Mouse (Mus musculus): ENCODE results near the gene Prdm8.

Prdm8 gene

GRCm38 (mm10) chr5:98167180-98167824 is at the start of gene Prdm8:
Gene Prdm8, plus strand, starts transcription at chr5:98167198.
- DNase-seq: peak; percentile 94 to 97

GRCm38 (mm10) chr5:98127074-98127473 is 39.9 kb upstream of the Prdm8 start:
- DNase-seq: no peak

GRCm38 (mm10) chr5:98138545-98139296 is 28.3 kb upstream of the Prdm8 start:
- DNase-seq: no peak

- DNase-seq: no peak
Observed at GRCm38 (mm10) chr5:98139297-98139660, 27.7 kb upstream of the Prdm8 start.

DNA sequence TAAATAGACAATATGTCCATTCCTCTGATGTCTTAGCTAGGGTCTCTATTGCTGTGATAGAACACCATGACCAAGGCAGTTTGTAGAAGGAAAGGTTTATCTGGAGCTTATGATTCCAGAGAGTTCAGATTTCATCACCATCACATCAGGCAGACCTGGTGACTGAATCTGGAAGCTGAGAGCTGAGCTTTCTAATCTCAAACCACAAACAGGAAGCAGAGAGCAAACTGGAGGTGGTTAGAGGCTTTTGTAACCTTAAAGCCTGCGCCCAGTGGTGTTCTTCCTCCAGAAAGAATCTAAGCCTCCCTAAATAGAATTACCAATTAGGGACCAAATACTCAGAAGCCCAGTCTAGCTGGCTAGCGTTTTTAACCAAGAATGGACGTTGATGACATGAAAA is 20.1 kb upstream of the Prdm8 start:
- DNase-seq: no peak

GRCm38 (mm10) chr5:98166116-98166515 is 882 bp upstream of the Prdm8 start:
- DNase-seq: peak; percentile 81

DNA sequence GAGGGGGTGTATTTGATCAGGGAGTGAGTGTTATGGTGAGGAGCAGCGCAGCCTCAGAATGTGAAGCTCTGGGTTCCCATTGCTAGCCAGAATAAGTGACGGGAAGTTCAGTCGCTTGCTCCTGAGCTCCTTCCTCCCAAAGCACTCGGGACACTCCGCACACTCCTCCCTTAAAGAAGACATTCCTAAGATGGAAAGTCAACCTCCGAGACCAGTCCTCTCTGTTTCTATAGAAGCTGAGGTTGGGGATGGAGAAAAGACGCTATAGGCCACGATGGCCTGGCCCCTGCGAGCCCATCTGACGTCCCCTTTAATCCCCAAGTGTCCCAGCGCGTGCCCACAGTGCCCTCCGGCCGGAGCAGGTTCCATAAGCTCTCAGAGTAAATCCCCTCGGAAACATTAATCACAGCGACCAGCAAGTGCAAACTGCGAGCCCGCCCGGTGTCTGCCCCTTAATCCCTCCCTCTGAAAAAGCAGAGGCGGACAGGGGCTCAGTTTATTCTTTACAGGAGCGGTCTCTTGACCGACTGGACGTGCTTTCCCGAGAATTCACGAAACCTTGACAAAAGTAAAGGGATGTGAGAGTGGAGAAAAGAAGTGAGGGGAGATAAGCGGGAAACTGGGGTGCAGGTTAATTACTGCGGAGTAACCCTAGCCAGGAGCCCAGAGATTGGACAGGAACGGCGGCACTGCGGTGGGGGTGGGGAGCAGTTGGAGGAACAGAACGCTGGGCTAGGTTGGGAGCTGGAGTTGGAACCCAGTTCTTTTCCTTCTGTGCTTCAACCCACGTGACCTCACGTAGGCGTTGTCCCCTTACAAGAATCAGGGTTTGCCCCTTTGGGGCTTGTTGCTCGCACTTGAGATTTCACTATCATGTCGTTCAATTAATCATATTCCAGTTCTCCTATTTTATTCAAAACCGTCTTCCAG is 1.6 kb downstream of the Prdm8 start:
- peak; percentile 67 to 77 for DNase-seq

- DNase-seq: peak in 1 of 2 experiments; percentile 44
Observed at GRCm38 (mm10) chr5:98169376-98170351, 2.7 kb downstream of the Prdm8 start.

GRCm38 (mm10) chr5:98171651-98172230 is 4.7 kb downstream of the Prdm8 start:
- DNase-seq: no peak

- peak; percentile 77 for DNase-seq
Observed at GRCm38 (mm10) chr5:98172502-98173181, 5.6 kb downstream of the Prdm8 start.

GRCm38 (mm10) chr5:98173694-98174093 is 6.7 kb downstream of the Prdm8 start:
- DNase-seq: no peak

- peak; percentile 60 to 67 for DNase-seq
Observed at GRCm38 (mm10) chr5:98179606-98180005, 12.6 kb downstream of the Prdm8 start.

DNA sequence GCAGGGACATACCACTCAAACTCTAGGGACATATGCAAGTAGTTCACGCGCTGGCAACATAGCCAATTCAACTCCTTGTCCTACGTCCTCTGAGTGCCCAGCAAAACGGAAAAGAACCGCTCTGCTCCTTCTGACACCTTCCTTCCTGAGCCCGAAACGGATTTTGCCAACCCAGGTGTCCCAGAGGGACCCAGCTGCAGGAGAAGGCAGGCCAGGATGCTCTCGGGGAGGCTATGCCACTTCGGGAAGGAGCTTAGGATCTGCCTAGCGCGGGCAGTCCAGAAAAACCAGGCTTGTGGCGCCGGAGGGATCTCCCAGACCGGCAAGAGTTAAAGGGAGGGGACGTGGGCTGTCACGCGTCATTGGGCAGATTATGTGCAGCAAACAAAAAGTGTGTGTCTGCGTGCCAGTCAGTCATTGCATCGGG is 13.5 kb downstream of the Prdm8 start:
- peak; percentile 87 to 90 for DNase-seq

DNA sequence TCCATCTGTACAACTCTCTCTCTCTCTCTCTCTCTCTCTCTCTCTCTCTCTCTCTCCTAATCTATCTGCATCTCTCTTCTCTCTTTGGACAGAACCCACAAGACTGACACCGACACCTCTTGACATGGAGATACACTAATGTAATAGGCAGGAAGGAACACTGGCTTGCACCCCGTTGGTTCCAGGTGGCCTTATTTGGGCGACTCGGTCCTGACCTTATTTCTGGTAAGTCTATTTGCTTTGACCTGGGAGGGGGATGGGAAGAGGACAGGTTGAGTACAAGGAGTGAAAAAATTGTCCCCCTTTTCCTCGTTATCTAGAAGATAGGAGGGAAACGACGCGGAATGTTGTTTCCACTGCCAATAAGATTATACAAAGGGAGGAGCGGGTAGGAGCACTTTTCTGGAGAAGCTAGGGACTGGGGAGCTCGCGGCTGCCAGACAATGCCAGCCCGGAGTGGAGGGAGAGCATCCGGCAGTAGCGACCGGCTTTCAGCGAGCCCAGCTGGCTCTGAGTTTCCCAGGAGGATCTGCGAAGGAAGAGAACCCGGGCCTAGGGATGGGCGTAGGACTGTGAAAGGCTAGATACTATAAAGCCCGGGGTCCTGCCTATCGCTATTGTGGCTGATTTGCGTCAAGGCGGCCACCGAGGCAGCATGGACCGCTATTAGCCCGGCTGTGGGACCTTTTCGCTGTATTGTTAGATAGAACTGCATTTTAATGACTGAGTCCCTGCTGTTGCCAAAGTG is 14.1 kb downstream of the Prdm8 start:
- DNase-seq: peak; percentile 77

DNA sequence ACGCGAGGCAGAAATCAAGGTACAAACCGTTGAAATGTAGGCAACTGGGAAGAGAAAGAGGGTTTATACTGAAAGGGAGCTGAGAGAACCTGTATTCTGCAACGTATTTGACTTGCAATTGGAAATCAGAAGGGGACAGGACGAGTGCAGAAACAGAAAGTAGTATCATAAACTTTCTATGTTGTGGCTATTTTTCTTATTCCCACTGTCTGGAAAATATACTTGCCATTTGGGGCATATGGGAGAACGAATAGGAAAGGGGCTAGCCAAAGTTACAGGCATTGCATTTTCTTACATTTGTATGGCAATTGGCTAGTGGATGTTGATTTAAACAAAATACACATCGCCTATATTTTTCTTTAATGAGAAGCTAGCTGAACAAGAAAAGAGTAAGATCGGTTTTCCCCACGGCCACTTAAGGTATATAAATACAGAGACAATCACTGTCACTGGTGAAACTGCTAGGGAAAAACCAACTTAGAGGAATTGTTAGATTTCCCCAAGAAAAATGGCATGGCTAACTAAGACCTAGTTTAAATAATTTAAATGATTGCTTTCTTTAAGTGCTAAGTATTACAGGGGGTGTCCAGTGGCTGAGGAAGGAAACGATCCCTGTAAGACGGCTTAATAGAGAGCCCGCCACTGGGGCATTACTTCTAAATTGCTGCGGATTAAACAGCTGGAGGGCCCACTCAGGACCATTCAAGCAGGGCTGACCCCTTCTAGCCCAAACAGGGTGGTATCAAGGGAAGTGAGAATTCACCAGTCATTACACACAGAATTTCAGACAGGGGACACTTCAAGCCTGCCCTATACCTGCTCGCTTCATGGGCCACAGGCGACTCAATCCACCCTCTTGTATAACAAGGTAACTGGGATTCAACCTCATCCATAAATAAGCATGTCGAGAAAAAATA is 14.9 kb downstream of the Prdm8 start:
- peak in 1 of 2 experiments; percentile 54 for DNase-seq

DNA sequence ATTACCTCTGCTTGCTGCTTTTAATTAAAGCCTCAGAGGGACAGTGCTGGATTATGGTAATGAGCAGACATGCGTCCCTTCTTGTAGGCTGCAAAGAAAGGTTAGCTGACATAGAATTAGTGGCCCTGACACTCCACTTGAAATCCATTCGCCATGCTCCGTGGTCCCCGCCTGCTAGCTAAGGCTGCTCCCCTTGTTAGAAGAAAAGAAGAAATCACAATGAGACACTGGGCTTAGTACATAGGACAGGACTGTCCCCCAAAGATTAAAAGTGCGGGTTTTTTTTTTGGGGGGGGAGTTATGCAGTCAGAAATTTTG is 15.6 kb downstream of the Prdm8 start:
- peak in 1 of 2 experiments; percentile 42 for DNase-seq

DNA sequence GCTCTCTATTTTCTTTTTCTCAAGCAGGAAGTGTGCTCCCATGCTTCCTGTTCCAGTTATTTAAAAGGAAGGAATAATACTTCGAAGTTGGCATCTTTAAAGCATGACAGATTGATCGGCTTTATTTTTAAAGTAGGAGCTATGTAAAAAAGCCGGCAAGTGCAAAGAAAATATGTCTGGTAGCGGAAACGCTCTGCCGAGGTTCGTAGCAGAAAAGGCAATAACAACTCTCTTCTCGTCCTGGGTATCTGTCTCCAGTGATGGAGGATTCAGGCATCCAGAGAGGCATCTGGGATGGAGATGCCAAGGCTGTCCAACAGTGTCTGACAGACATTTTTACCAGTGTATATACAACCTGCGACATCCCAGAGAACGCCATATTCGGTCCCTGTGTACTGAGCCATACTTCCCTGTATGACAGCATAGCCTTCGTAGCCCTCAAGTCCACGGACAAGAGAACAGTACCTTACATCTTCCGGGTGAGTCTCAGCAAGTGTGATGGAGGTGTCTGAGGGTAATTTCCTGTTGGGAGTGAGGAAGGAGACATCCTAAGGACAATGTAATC is 16.1 kb downstream of the Prdm8 start:
- peak; percentile 44 to 55 for DNase-seq

GRCm38 (mm10) chr5:98184281-98184910 is 17.4 kb downstream of the Prdm8 start:
- peak in 1 of 2 experiments; percentile 39 for DNase-seq

Data from cerebellum, postnatal 14 days (tissue).